ENCODE assay signal across 9 mouse cellular contexts in the genomic region with DNA sequence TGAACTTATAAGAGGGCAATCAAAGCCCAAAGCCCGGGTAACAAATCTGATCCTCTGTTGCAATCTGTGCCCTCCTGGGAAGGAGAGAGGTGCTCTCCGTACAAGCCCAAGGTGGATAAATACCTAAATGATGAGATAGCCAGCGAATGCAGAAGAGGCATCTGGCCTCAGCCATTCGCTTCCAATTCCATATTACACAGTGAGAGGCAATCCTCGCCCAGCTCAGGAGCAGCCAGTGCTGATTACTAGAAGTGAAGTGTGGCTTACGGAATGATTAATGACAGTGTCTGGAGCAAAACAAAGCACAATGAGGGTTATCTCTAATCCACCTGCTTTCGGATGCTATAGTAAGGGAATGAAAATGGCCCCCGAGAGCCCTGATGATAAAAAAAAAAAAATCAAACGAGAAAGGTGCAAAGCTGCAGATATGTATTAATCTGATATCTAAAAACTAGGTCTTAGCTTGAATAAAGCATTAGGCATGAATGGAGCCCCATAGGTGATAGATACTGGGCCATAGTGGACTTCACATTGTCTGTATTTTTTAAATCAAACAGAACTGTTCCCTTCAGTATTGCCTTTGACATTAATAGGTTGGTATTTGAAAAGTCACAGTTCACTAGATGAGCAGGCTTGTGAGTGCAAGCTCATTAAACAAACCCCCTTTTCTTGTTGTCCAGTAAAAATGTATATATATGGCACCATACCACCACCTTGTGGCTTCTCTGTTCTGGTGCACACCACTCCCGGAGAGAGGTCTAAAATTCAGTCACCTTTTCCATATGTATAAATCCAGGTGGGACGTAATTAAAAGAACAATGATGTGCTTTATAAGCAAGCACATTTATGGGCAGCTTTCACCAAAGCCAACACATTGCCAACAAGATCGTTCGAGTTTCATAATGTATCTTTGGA. TPM values are rescaled to one million over a fixed set of nuclear protein-coding genes. Genes with fewer than 3 reads are reported as not detected.
DNase-seq lines count a peak whose midpoint lies in the region; ATAC-seq and TF ChIP-seq lines count a peak whose summit lies in the region.
"Had no signal": no experiment of that assay in that cellular context is flagged by ENCODE, and none has a peak within 500 bp of the region (broad histone marks: within the 10 kb centered on the region; RNA-seq: fewer than 3 reads in every experiment).

No protein-coding gene starts in this region.

- H3K9me3 ChIP-seq in lung, embryonic 15.5 days: no peaks in the 10 kb centered on the region
- H3K9me3 ChIP-seq in hindbrain, postnatal 0 days (ENCODE audit: low read length): no peaks in the 10 kb centered on the region
- no peaks in the 10 kb centered on the region for H3K9me3 ChIP-seq in neural tube, embryonic 13.5 days

- TF ChIP-seq CTCF in cerebellum, adult 2 months (IDR thresholded peaks at IDR 0.05; ENCODE audit: borderline replicate concordance, insufficient read depth, low read depth, low read length): peak; percentile 11; the same call in 1 of the 2 replicates
- no peak for TF ChIP-seq CTCF in lung, adult 2 months (IDR thresholded peaks at IDR 0.05; ENCODE audit: insufficient read depth, low read length)
- TF ChIP-seq CTCF in hindbrain, postnatal 0 days (IDR thresholded peaks at IDR 0.05; ENCODE audit: low read depth): peak; percentile 74
- no peak for TF ChIP-seq CTCF in thymus, adult 2 months (IDR thresholded peaks at IDR 0.05; ENCODE audit: borderline replicate concordance, control insufficient read depth, extremely low read depth, insufficient read depth, low read length, poor library complexity)

- no peak for DNase-seq in cerebellum, adult 2 months
- no peak for DNase-seq in cerebellum, adult 11 months
- no peak for DNase-seq in lung, adult 2 months
- peak; percentile 78 for DNase-seq in hindbrain, postnatal 0 days (ENCODE audit: low spot score)
- DNase-seq in thymus, postnatal 14 days: no peak
- DNase-seq in thymus, adult 2 months: no peak

- H3K4me3 ChIP-seq in cerebellum, adult 2 months (replicated peaks; ENCODE audit: insufficient read depth, low read depth, low read length): no peak overlapping the region
- H3K4me3 ChIP-seq in lung, embryonic 15.5 days: no peak overlapping the region
- H3K4me3 ChIP-seq in lung, adult 2 months (replicated peaks; ENCODE audit: extremely low read depth, low read depth, low read length): no peak overlapping the region
- no peak overlapping the region for H3K4me3 ChIP-seq in hindbrain, postnatal 0 days (ENCODE audit: low read length)
- no peak overlapping the region for H3K4me3 ChIP-seq in neural tube, embryonic 13.5 days
- no peak overlapping the region for H3K4me3 ChIP-seq in thymus, adult 2 months (ENCODE audit: control insufficient read depth, insufficient read depth, low read length)

- WGBS in cerebellum, adult 2 months: 72% methylated on average over 13 of the region's 13 CpGs
- 33% methylated on average over 13 of the region's 13 CpGs for WGBS in lung, embryonic 15.5 days
- 41% methylated on average over 13 of the region's 13 CpGs for WGBS in lung, adult 2 months
- 49% methylated on average over 13 of the region's 13 CpGs for WGBS in hindbrain, postnatal 0 days
- WGBS in neural tube, embryonic 13.5 days: 47% methylated on average over 13 of the region's 13 CpGs
- WGBS in thymus, adult 2 months: 76% methylated on average over 13 of the region's 13 CpGs

- no peak overlapping the region for H3K27ac ChIP-seq in cerebellum, adult 2 months (ENCODE audit: insufficient read depth, low read length)
- H3K27ac ChIP-seq in lung, embryonic 15.5 days: no peak overlapping the region
- H3K27ac ChIP-seq in hindbrain, postnatal 0 days: peak overlapping the region; percentile 45; the same call in 1 of the 2 replicates
- peak overlapping the region; percentile 61 for H3K27ac ChIP-seq in neural tube, embryonic 13.5 days (replicated peaks)
- no peak overlapping the region for H3K27ac ChIP-seq in thymus, adult 2 months (ENCODE audit: control insufficient read depth, insufficient read depth, low read length)

- no peaks in the 10 kb centered on the region for H3K36me3 ChIP-seq in lung, embryonic 15.5 days
- H3K36me3 ChIP-seq in hindbrain, postnatal 0 days (ENCODE audit: insufficient read depth, low read length): no peaks in the 10 kb centered on the region
- H3K36me3 ChIP-seq in neural tube, embryonic 13.5 days: no peaks in the 10 kb centered on the region
- no peaks in the 10 kb centered on the region for H3K36me3 ChIP-seq in thymus, adult 2 months (ENCODE audit: control insufficient read depth, insufficient read depth, low read length)

- TF ChIP-seq POLR2A in cerebellum, adult 2 months (IDR thresholded peaks at IDR 0.05; ENCODE audit: borderline replicate concordance, insufficient read depth, low read length): no peak
- TF ChIP-seq POLR2A in lung, adult 2 months (IDR thresholded peaks at IDR 0.05; ENCODE audit: borderline replicate concordance, extremely low read depth, low read depth, low read length): no peak
- TF ChIP-seq POLR2A in thymus, adult 2 months (IDR thresholded peaks at IDR 0.05; ENCODE audit: control insufficient read depth, extremely low read depth, insufficient read depth, low read length, poor library complexity): no peak

- H3K9ac ChIP-seq in lung, embryonic 15.5 days: no peak overlapping the region
- 0 out of 2 replicates have a peak overlapping the region, but pooled peaks have one; percentile 17 for H3K9ac ChIP-seq in hindbrain, postnatal 0 days (replicated peaks; ENCODE audit: low read length)
- H3K9ac ChIP-seq in neural tube, embryonic 13.5 days: no peak overlapping the region; the same call in 1 of the 2 replicates

- ATAC-seq in lung, embryonic 15.5 days (ENCODE audit: borderline replicate concordance, extremely low read depth, low FRiP score, low TSS enrichment): peak; percentile 27; the same call in 1 of the 2 replicates
- ATAC-seq in hindbrain, postnatal 0 days: peak; percentile 73
- peak; percentile 70 for ATAC-seq in neural tube, embryonic 13.5 days (ENCODE audit: low read depth)

- H3K27me3 ChIP-seq in cerebellum, adult 2 months (ENCODE audit: control insufficient read depth, insufficient read depth, low read length): no peaks in the 10 kb centered on the region; the same call in 1 of the 2 replicates
- H3K27me3 ChIP-seq in lung, embryonic 15.5 days: no peaks in the 10 kb centered on the region; the same call in 1 of the 2 replicates
- H3K27me3 ChIP-seq in hindbrain, postnatal 0 days (ENCODE audit: insufficient read depth, low read length): no peaks in the 10 kb centered on the region
- H3K27me3 ChIP-seq in neural tube, embryonic 13.5 days: peaks cover 4% of the 10 kb centered on the region; the same call in 1 of the 2 replicates
- no peaks in the 10 kb centered on the region for H3K27me3 ChIP-seq in thymus, adult 2 months (ENCODE audit: control insufficient read depth, insufficient read depth, low read length)

- H3K4me1 ChIP-seq in cerebellum, adult 2 months (ENCODE audit: control insufficient read depth, insufficient read depth, low read length): no peaks in the 10 kb centered on the region
- 0 out of 2 replicates have a peak, but pooled peaks cover 6% of the 10 kb centered on the region for H3K4me1 ChIP-seq in lung, embryonic 15.5 days
- no peaks in the 10 kb centered on the region for H3K4me1 ChIP-seq in lung, adult 2 months (ENCODE audit: control insufficient read depth, insufficient read depth, low read length)
- H3K4me1 ChIP-seq in hindbrain, postnatal 0 days (ENCODE audit: insufficient read depth, low read length): no peaks in the 10 kb centered on the region
- peaks cover 29% of the 10 kb centered on the region for H3K4me1 ChIP-seq in neural tube, embryonic 13.5 days (replicated peaks)
- no peaks in the 10 kb centered on the region for H3K4me1 ChIP-seq in thymus, adult 2 months (replicated peaks; ENCODE audit: control insufficient read depth, insufficient read depth, low read length)

- no peak overlapping the region for H3K4me2 ChIP-seq in lung, embryonic 15.5 days
- H3K4me2 ChIP-seq in hindbrain, postnatal 0 days (ENCODE audit: low read depth, low read length): peak overlapping the region; percentile 27; the same call in 1 of the 2 replicates
- H3K4me2 ChIP-seq in neural tube, embryonic 13.5 days: peak overlapping the region; percentile 15

RNA-seq across cellular contexts. Expression of a gene that starts 57.4 kb away (rescaled TPM):
- not detected in 2 replicates for polyA plus RNA-seq in cerebellum, adult 2 months (2012; rRNA removed)
- polyA plus RNA-seq in lung, embryonic 15.5 days (2015; fragmentation: Nextera tagmentation; extraction: Ambion mirVana): not detected in 2 replicates
- not detected in 2 replicates for polyA plus RNA-seq in lung, adult 2 months (2012; rRNA removed)
- total RNA-seq in hindbrain, postnatal 0 days (2014; rRNA removed): not detected in 2 replicates
- not detected in 2 replicates for polyA plus RNA-seq in hindbrain, postnatal 0 days (2015; fragmentation: Nextera tagmentation; extraction: Ambion mirVana)
- polyA plus RNA-seq in neural tube, embryonic 13.5 days (2015; fragmentation: Nextera tagmentation; extraction: Ambion mirVana): not detected in 2 replicates
- polyA plus RNA-seq in thymus, adult 2 months (2012; rRNA removed): not detected in 2 replicates
- polyA plus RNA-seq: stomach, embryonic 14.5 days had no signal

Comparison
In these comparisons a context has a peak if more than half of its experiments do, and no peak if none do; other contexts are left out.
1. H3K27ac ChIP-seq: peak in hindbrain, postnatal 0 days (single experiment) and neural tube, embryonic 13.5 days (single experiment); none in cerebellum, adult 2 months (single experiment), lung, embryonic 15.5 days (single experiment) and thymus, adult 2 months (single experiment).
2. CTCF ChIP-seq: peak in cerebellum, adult 2 months (single experiment) and hindbrain, postnatal 0 days (single experiment); none in lung, adult 2 months (single experiment) and thymus, adult 2 months (single experiment).
3. Peak in every context shown above with its lines, with median percentiles within 50 percentile points of each other: ATAC-seq.